Mouse (Mus musculus): ENCODE data around the gene Piwil1.

DNA sequence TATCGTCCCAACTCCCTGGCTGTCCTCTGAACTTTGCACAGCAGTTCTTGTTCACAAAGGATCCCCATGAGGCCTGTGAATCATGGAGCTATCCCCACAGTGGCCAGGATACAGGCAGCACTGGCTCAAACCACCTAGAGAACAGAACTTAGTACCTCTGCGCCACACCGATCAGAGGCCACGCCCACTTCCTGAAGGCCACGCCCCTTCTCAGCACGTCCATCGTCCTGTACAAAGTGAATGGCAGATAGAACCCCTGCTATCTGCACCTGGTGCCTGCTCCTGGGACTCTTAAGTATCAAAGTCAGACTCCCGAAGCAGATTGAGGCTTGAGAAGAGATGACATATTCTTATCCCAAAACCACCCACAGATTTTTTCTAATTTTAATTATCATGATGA is 8.3 kb downstream of the Piwil1 start:
- no peak for TF ChIP-seq CTCF (conservative IDR thresholded peaks at IDR 0.05 in 1 of 2, IDR thresholded peaks at IDR 0.05 in 1 of 2; ENCODE audit: low read depth in 2 of 2, low read length in 2 of 2)
- no peak for TF ChIP-seq GABPA (IDR thresholded peaks at IDR 0.05; ENCODE audit: insufficient replicate concordance, low read depth, low read length)
- no peak for TF ChIP-seq HCFC1 (IDR thresholded peaks at IDR 0.05; ENCODE audit: low read depth, low read length)
- no peak for TF ChIP-seq NRF1 (IDR thresholded peaks at IDR 0.05; ENCODE audit: low read depth, low read length)
- no peak for TF ChIP-seq TCF12 (IDR thresholded peaks at IDR 0.05; ENCODE audit: low read depth, low read length)
- no peak for TF ChIP-seq ZMIZ1 (IDR thresholded peaks at IDR 0.05; ENCODE audit: low read depth, low read length)

All from CH12.LX (cell line).